Mouse (Mus musculus) hindbrain, embryonic 14.5 days (tissue): ENCODE results near the gene Gmfg. TPM values are rescaled to one million over a fixed set of nuclear protein-coding genes. Genes with fewer than 3 reads are reported as not detected.

Experiments used
- ATAC-seq: fragments of 200-750 bp; cut with Nextera tagmentation; 2 replicates; pipeline ENCODE4 v1.8.0; 2017; ENCODE audit warnings: moderate number of reproducible peaks, mild to moderate bottlenecking, moderate TSS enrichment, moderate library complexity; ENCODE audit not compliant: low FRiP score
- DNase-seq: peaks from one replicate; pipeline ENCODE4 v3.0.0-alpha.2; 2015; ENCODE audit warnings: low spot score
- H3K27ac ChIP-seq: fragments of 300-500 bp; sonication (generic); 2 replicates; pipeline ENCODE4 v1.5.1; 2014; ENCODE audit warnings: mild to moderate bottlenecking, moderate library complexity
- H3K27me3 ChIP-seq: fragments of 300-500 bp; sonication (generic); 2 replicates; pipeline ENCODE4 v1.6.1; 2014; ENCODE audit warnings: mild to moderate bottlenecking, low read length, mixed read lengths; ENCODE audit not compliant: control insufficient read depth, insufficient read depth
- H3K36me3 ChIP-seq: fragments of 300-500 bp; sonication (generic); replicated peaks from 2 replicates; pipeline ENCODE4 v1.6.1; 2014; ENCODE audit not compliant: control insufficient read depth, insufficient read depth
- H3K4me1 ChIP-seq: fragments of 300-500 bp; sonication (generic); replicated peaks from 2 replicates; pipeline ENCODE4 v1.6.1; 2014; ENCODE audit warnings: antibody characterized with exemption, low read length, mixed read lengths; ENCODE audit not compliant: control insufficient read depth, insufficient read depth
- H3K4me2 ChIP-seq: fragments of 300-500 bp; sonication (generic); replicated peaks from 2 replicates; pipeline ENCODE4 v1.6.1; 2014; ENCODE audit warnings: mild to moderate bottlenecking, moderate library complexity
- H3K4me3 ChIP-seq: fragments of 300-500 bp; sonication (generic); replicated peaks from 2 replicates; pipeline ENCODE4 v1.5.1; 2014; ENCODE audit warnings: mild to moderate bottlenecking, low read length
- H3K9ac ChIP-seq: fragments of 300-500 bp; sonication (generic); 2 replicates; pipeline ENCODE4 v1.6.1; 2014
- H3K9me3 ChIP-seq: fragments of 300-500 bp; sonication (generic); 2 replicates; pipeline ENCODE4 v1.6.1; 2016; ENCODE audit warnings: low read length; ENCODE audit not compliant: control insufficient read depth
- WGBS: fragments of 180-500 bp; shearing (Covaris S2); extraction: QIAGEN DNeasy Blood & Tissue Kit; methylation state at CpG from one replicate; pipeline ENCODE4 v1.1.7; 2014; 5-methylcytosine and 5-hydroxymethylcytosine counted together
- polyA plus RNA-seq: library from polyadenylated mRNA; unstranded; fragments of >200 nt; fragmentation: Nextera tagmentation; extraction: Ambion mirVana; gene quantifications from 2 replicates; pipeline ENCODE4 v1.2.1, GENCODE M21; 2014

Gene Gmfg
- polyA plus RNA-seq, 1 experiment from 2014 or later: 6.6 TPM

DNA sequence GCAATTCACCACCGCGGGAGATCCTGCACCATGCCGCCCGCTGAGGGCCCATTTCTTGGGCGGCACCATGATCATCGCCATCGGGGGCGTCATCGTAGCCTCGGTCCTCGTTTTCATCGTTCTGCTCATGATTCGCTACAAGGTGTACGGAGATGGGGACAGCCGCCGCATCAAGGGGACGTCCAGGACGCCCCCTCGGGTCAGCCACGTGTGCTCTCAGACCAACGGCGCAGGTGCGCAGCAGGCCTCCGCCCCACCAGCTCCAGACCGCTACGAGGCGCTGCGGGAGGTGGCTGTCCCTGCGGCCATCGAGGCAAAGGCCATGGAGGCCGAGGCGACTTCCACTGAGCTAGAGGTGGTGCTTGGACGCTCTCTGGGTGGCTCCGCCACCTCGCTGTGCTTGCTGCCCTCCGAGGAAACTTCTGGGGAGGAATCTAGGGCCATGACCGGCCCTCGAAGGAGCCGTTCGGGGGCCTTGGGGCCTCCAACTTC, 29.5 kb downstream of the Gmfg start:
- H3K27ac ChIP-seq: no peak overlapping the region
- ATAC-seq: no peak
- no peaks in the 10 kb centered on the region for H3K9me3 ChIP-seq
- peak overlapping the region; percentile 27 for H3K4me3 ChIP-seq
- WGBS: 22% methylated on average over 39 of the region's 40 CpGs
- H3K4me2 ChIP-seq: peak overlapping the region; percentile 54
- H3K27me3 ChIP-seq: peaks cover 12% of the 10 kb centered on the region; the same call in 1 of the 2 replicates
- peaks cover 12% of the 10 kb centered on the region; the same call in 1 of the 2 replicates for H3K4me1 ChIP-seq
- peak overlapping the region; percentile 47 for H3K9ac ChIP-seq
- DNase-seq: no peak
- H3K36me3 ChIP-seq: peaks cover 50% of the 10 kb centered on the region

- Histone ChIP-seq H3K27me3 (peaks cover 12% of the 10 kb centered on the region; the same call in 1 of the 2 replicates), H3K4me1 (peaks cover 12% of the 10 kb centered on the region; the same call in 1 of the 2 replicates), H3K36me3 (peaks cover 45% of the 10 kb centered on the region), H3K9ac (peak overlapping the region; percentile 47), H3K9me3 (no peaks in the 10 kb centered on the region), H3K27ac (no peak overlapping the region), H3K4me2 (peak overlapping the region; percentile 54), H3K4me3 (peak overlapping the region; percentile 27)
- DNase-seq: no peak
- WGBS: 2% methylated on average over 58 of the region's 63 CpGs
- ATAC-seq: 0 out of 2 replicates have a peak, but pooled peaks have one; percentile 22
Measured at GRCm38 (mm10) chr7:28467213-28467751, 30.0 kb downstream of the Gmfg start.

- Histone ChIP-seq H3K27me3 (no peaks in the 10 kb centered on the region), H3K9ac (no peak overlapping the region), H3K4me3 (no peak overlapping the region), H3K9me3 (no peaks in the 10 kb centered on the region), H3K4me2 (no peak overlapping the region), H3K27ac (no peak overlapping the region), H3K4me1 (no peaks in the 10 kb centered on the region), H3K36me3 (no peaks in the 10 kb centered on the region)
- no peak for DNase-seq
- 91% methylated on average over 6 of the region's 6 CpGs for WGBS
- no peak for ATAC-seq
Measured at GRCm38 (mm10) chr7:28476191-28476590, 38.9 kb downstream of the Gmfg start.

DNA sequence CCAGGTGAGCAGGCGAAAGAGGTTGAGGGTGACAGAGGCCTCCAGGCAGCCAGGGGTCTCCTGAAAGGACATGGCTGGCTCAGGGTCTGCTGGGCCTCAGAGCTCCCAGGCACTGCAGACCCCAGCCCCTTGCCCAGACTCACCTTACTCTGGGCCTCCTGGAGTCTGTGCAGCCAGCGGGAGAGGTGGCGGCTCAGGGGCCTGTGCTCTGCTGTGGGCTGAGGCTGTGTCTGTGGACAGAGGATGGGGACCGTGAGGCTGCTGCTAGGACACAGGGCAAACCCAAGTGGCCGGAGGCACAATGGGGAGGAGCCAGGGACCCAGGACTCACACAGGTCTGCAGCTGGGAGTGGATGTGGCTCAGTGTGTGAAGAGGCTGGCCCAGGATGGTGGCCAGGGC, 40.1 kb downstream of the Gmfg start:
- no peak overlapping the region for H3K27ac ChIP-seq
- no peaks in the 10 kb centered on the region for H3K27me3 ChIP-seq
- no peak for ATAC-seq
- WGBS: 85% methylated on average over 5 of the region's 5 CpGs
- no peak overlapping the region for H3K4me3 ChIP-seq
- H3K36me3 ChIP-seq: no peaks in the 10 kb centered on the region
- no peak overlapping the region for H3K4me2 ChIP-seq
- H3K9ac ChIP-seq: no peak overlapping the region
- DNase-seq: no peak
- no peaks in the 10 kb centered on the region for H3K9me3 ChIP-seq
- H3K4me1 ChIP-seq: no peaks in the 10 kb centered on the region

DNA sequence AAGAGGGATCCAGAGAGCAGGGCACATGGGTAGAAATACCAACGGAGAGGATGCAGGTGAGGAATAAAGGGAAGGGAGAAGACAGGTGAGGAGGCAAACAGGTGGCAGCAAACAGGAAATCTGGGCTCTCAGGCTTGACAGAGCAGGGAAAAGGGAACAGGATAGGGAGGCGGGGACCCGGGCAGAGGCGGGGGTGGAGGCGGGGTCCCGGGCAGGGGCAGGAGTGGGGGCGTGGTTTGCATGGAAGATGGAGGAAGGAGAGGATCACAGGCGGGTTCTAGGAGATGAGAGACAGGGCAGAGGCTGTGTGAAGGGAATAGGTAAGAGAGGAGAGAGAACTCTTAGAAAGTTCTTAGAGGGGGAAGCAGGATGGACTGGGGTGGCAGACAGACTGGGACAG, 41.6 kb downstream of the Gmfg start:
- H3K36me3 ChIP-seq: no peaks in the 10 kb centered on the region
- no peak overlapping the region for H3K9ac ChIP-seq
- DNase-seq (no peak), ATAC-seq (no peak)
- H3K9me3 ChIP-seq: no peaks in the 10 kb centered on the region
- H3K4me3 ChIP-seq: no peak overlapping the region
- no peaks in the 10 kb centered on the region for H3K4me1 ChIP-seq
- 16% methylated on average over 8 of the region's 8 CpGs for WGBS
- H3K27me3 ChIP-seq: no peaks in the 10 kb centered on the region
- no peak overlapping the region for H3K27ac ChIP-seq
- no peak overlapping the region for H3K4me2 ChIP-seq

DNA sequence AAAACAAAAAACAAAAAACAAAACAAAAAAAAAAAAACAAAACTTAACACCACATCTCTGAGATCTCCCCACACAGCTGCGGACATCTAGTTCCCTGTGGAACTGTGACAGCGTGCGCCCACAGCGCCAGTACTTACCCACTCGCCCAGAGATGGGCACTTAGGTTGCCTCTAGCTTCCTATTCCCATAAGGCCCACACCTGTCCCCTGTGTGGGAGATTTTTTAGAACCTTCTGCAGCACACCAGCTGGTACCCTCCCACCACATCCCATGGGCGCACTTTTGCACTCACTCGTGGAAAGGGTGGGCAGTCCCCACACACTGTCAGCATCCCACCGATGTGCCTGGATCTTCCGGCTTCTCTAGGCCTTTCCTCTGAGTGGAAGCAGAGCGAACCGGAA, 45.6 kb downstream of the Gmfg start:
- Histone ChIP-seq H3K4me1 (peaks cover 3% of the 10 kb centered on the region), H3K9ac (no peak overlapping the region), H3K27me3 (0 out of 2 replicates have a peak, but pooled peaks cover 7% of the 10 kb centered on the region), H3K9me3 (no peaks in the 10 kb centered on the region), H3K36me3 (no peaks in the 10 kb centered on the region), H3K4me3 (no peak overlapping the region), H3K27ac (no peak overlapping the region), H3K4me2 (no peak overlapping the region)
- ATAC-seq (no peak), DNase-seq (no peak)
- 87% methylated on average over 11 of the region's 11 CpGs for WGBS

- no peak overlapping the region for H3K27ac ChIP-seq
- peaks cover 8% of the 10 kb centered on the region for H3K4me1 ChIP-seq
- no peak overlapping the region for H3K4me3 ChIP-seq
- peaks cover 19% of the 10 kb centered on the region; the same call in 1 of the 2 replicates for H3K27me3 ChIP-seq
- DNase-seq: no peak
- H3K9ac ChIP-seq: no peak overlapping the region
- no peak overlapping the region for H3K4me2 ChIP-seq
- WGBS: 38% methylated on average over 4 of the region's 4 CpGs
- H3K9me3 ChIP-seq: no peaks in the 10 kb centered on the region
- ATAC-seq: no peak
- no peaks in the 10 kb centered on the region for H3K36me3 ChIP-seq
Measured at GRCm38 (mm10) chr7:28484192-28484591, 46.9 kb downstream of the Gmfg start.

- Histone ChIP-seq H3K4me3 (peak overlapping the region; percentile 23), H3K27me3 (peaks cover 19% of the 10 kb centered on the region; the same call in 1 of the 2 replicates), H3K36me3 (no peaks in the 10 kb centered on the region), H3K9ac (peak overlapping the region; percentile 39; the same call in 1 of the 2 replicates), H3K4me1 (peaks cover 8% of the 10 kb centered on the region), H3K4me2 (peak overlapping the region; percentile 51), H3K9me3 (no peaks in the 10 kb centered on the region), H3K27ac (no peak overlapping the region)
- ATAC-seq (no peak), DNase-seq (no peak)
- 4% methylated on average over 16 of the region's 16 CpGs for WGBS
Measured at GRCm38 (mm10) chr7:28488030-28488491, 50.8 kb downstream of the Gmfg start.

DNA sequence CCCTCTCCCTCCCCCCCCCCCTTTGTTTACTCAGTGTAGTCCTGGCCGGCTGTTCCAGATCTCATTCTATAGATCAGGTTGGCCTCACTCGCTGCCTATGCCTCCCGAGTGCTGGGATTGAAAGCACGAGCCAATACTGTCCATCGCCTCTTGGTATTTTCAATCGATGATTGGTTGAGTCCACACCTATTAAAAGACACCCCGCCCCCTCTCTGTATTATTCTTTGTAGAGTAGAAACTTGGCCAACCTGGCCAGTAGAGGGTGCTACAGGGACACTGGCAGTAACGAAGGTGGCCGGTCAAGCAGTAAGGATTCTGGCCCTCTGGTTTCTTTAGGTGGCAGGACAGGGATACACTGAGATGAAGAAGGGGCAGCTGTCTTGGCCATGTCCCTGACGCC, 53.2 kb downstream of the Gmfg start:
- H3K4me2 ChIP-seq: 0 out of 2 replicates have a peak overlapping the region, but pooled peaks have one; percentile 11
- no peak for ATAC-seq
- H3K4me1 ChIP-seq: peaks cover 8% of the 10 kb centered on the region
- H3K27me3 ChIP-seq: peaks cover 19% of the 10 kb centered on the region; the same call in 1 of the 2 replicates
- H3K36me3 ChIP-seq: no peaks in the 10 kb centered on the region
- H3K9me3 ChIP-seq: no peaks in the 10 kb centered on the region
- WGBS: 4% methylated on average over 10 of the region's 10 CpGs
- no peak overlapping the region for H3K9ac ChIP-seq
- H3K27ac ChIP-seq: no peak overlapping the region
- DNase-seq: no peak
- H3K4me3 ChIP-seq: no peak overlapping the region
